Mouse (Mus musculus): ENCODE data around the gene Slc25a12. TPM values are rescaled to one million over a fixed set of nuclear protein-coding genes. Genes with fewer than 3 reads are reported as not detected.

The Slc25a12 gene
- polyA plus RNA-seq, 1 experiment from 2014 or later = 29.6 TPM

- no peak overlapping the region for H3K4me3 ChIP-seq
- no peak overlapping the region for H3K27ac ChIP-seq
- H3K9me3 ChIP-seq (replicated peaks) = no peaks in the 10 kb centered on the region
- WGBS = 92% methylated on average over 10 of the region's 10 CpGs
- H3K36me3 ChIP-seq = peaks cover 18% of the 10 kb centered on the region
- no peaks in the 10 kb centered on the region for H3K4me1 ChIP-seq
- H3K27me3 ChIP-seq (ENCODE audit: low read depth, poor library complexity, severe bottlenecking) = no peaks in the 10 kb centered on the region
- no peak for DNase-seq (ENCODE audit: low spot score)
Observed at GRCm38 (mm10) chr2:71343884-71344640, 23.5 kb downstream of the Slc25a12 start.

GRCm38 (mm10) chr2:71340126-71340525 is 27.4 kb downstream of the Slc25a12 start:
- H3K4me3 ChIP-seq = no peak overlapping the region
- no peak for DNase-seq (ENCODE audit: low spot score)
- peaks cover 18% of the 10 kb centered on the region for H3K36me3 ChIP-seq
- WGBS = 88% methylated on average over 5 of the region's 5 CpGs
- no peaks in the 10 kb centered on the region for H3K4me1 ChIP-seq
- H3K27me3 ChIP-seq (ENCODE audit: low read depth, poor library complexity, severe bottlenecking) = no peaks in the 10 kb centered on the region
- H3K27ac ChIP-seq = no peak overlapping the region
- no peaks in the 10 kb centered on the region for H3K9me3 ChIP-seq (replicated peaks)

GRCm38 (mm10) chr2:71338145-71338796 is 29.3 kb downstream of the Slc25a12 start:
- H3K36me3 ChIP-seq = peaks cover 7% of the 10 kb centered on the region; the same call in 1 of the 2 replicates
- no peak overlapping the region for H3K4me3 ChIP-seq
- no peaks in the 10 kb centered on the region for H3K9me3 ChIP-seq (replicated peaks)
- 85% methylated on average over 12 of the region's 12 CpGs for WGBS
- no peaks in the 10 kb centered on the region for H3K27me3 ChIP-seq (ENCODE audit: low read depth, poor library complexity, severe bottlenecking)
- no peak for DNase-seq (ENCODE audit: low spot score)
- H3K4me1 ChIP-seq = no peaks in the 10 kb centered on the region
- H3K27ac ChIP-seq = no peak overlapping the region

- Histone ChIP-seq H3K4me3 (no peak overlapping the region), H3K27ac (no peak overlapping the region), H3K9me3 (replicated peaks) (no peaks in the 10 kb centered on the region), H3K36me3 (0 out of 2 replicates have a peak, but pooled peaks cover 3% of the 10 kb centered on the region), H3K4me1 (no peaks in the 10 kb centered on the region), H3K27me3 (ENCODE audit: low read depth, poor library complexity, severe bottlenecking) (no peaks in the 10 kb centered on the region)
- 93% methylated on average over 6 of the region's 6 CpGs for WGBS
- DNase-seq (ENCODE audit: low spot score) = no peak
Observed at GRCm38 (mm10) chr2:71336631-71337030, 30.9 kb downstream of the Slc25a12 start.

DNA sequence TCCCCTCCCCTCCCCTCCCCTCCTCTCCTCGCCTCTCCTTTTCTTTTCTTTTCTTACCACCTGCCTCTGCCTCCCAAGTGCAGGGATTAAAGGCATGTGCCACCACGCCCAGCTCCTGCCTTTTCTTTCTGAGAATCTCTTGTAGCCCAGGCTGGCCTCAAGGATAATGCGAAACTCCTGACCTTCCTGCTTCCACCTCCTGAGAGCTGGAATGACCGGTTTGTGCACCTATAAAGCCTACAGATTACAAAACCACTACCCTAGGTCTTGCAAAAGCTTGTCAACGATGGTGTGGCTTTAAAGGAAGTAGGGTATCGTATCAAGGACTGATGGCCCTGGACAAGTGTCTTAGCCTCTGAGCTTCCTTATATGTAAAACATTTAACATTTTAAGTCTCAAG is 31.3 kb downstream of the Slc25a12 start:
- 81% methylated on average over 5 of the region's 6 CpGs for WGBS
- Histone ChIP-seq H3K27ac (no peak overlapping the region), H3K4me3 (no peak overlapping the region), H3K27me3 (ENCODE audit: low read depth, poor library complexity, severe bottlenecking) (no peaks in the 10 kb centered on the region), H3K9me3 (replicated peaks) (no peaks in the 10 kb centered on the region), H3K36me3 (0 out of 2 replicates have a peak, but pooled peaks cover 3% of the 10 kb centered on the region), H3K4me1 (no peaks in the 10 kb centered on the region)
- no peak for DNase-seq (ENCODE audit: low spot score)

- DNase-seq (ENCODE audit: low spot score) = no peak
- H3K27ac ChIP-seq = no peak overlapping the region
- H3K4me1 ChIP-seq = 0 out of 2 replicates have a peak, but pooled peaks cover 2% of the 10 kb centered on the region
- WGBS = 90% methylated on average over 22 of the region's 22 CpGs
- H3K9me3 ChIP-seq (replicated peaks) = no peaks in the 10 kb centered on the region
- H3K27me3 ChIP-seq (ENCODE audit: low read depth, poor library complexity, severe bottlenecking) = no peaks in the 10 kb centered on the region
- 0 out of 2 replicates have a peak, but pooled peaks cover 3% of the 10 kb centered on the region for H3K36me3 ChIP-seq
- no peak overlapping the region for H3K4me3 ChIP-seq
Observed at GRCm38 (mm10) chr2:71333986-71334822, 33.3 kb downstream of the Slc25a12 start.

GRCm38 (mm10) chr2:71329761-71330160 is 37.8 kb downstream of the Slc25a12 start:
- Histone ChIP-seq H3K9me3 (replicated peaks) (no peaks in the 10 kb centered on the region), H3K36me3 (0 out of 2 replicates have a peak, but pooled peaks cover 5% of the 10 kb centered on the region), H3K27ac (no peak overlapping the region), H3K4me3 (no peak overlapping the region), H3K27me3 (ENCODE audit: low read depth, poor library complexity, severe bottlenecking) (no peaks in the 10 kb centered on the region), H3K4me1 (0 out of 2 replicates have a peak, but pooled peaks cover 5% of the 10 kb centered on the region)
- DNase-seq (ENCODE audit: low spot score) = no peak
- 66% methylated on average over 3 of the region's 3 CpGs for WGBS

DNA sequence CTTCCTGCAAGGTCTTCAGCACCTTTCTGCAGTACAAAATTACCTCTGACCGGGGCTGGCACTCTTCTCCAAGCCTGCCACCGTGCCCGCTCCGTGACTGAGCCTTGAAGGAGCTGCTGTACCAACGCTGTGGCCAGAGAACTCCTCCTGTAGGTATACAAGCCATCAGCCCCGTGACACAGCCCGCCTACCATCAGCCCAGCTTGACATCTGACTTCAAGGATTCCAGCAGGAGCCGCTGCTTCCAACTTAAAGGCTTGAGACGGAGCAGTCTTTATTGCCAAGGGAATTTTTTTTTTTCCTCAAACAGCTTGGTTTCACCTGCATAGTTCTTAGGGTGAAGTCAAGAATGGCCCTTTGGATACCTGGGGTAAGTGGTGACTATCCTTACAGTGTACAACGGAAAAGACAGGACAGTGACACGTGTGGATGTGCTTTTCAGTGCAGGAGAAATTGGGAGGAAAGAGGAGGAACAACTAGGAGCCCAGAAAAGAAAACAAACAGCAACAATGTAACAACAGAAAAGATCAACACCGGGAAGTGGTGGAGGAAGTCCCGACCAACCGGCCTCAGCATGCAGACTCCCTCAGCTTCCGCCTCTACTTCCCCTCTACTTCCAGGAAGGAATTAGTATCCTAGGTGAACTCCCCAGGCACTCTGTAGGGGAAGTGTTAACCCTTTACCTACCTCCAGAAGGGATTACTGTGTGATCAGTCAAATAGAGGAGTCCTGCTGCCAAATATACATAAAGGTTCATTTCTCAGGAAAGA is 39.0 kb downstream of the Slc25a12 start:
- 0 out of 2 replicates have a peak, but pooled peaks cover 5% of the 10 kb centered on the region for H3K36me3 ChIP-seq
- H3K27ac ChIP-seq = no peak overlapping the region
- no peaks in the 10 kb centered on the region for H3K27me3 ChIP-seq (ENCODE audit: low read depth, poor library complexity, severe bottlenecking)
- H3K9me3 ChIP-seq (replicated peaks) = no peaks in the 10 kb centered on the region
- H3K4me1 ChIP-seq = 0 out of 2 replicates have a peak, but pooled peaks cover 5% of the 10 kb centered on the region
- DNase-seq (ENCODE audit: low spot score) = no peak
- WGBS = 57% methylated on average over 15 of the region's 15 CpGs
- no peak overlapping the region for H3K4me3 ChIP-seq

DNA sequence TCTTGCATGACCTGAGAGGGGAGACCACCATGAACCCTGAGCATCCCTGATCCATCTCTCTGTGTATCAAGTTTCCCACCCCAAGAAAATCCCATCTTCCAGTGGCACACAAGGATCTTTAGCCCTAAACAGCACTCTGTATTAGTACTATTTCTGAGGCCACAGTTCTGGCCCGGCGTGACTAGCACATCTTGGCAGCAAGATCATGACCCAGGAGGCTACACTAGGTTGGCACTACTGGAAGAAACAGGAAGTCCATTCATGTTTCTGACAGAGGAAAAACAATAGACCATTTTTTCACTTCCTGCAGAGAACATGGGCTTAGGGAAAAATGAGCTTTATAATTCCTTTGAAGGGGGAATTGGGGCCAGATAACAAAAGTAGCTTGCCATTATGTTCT is 39.8 kb downstream of the Slc25a12 start:
- no peak overlapping the region for H3K4me3 ChIP-seq
- no peak overlapping the region for H3K27ac ChIP-seq
- no peak for DNase-seq (ENCODE audit: low spot score)
- H3K9me3 ChIP-seq (replicated peaks) = no peaks in the 10 kb centered on the region
- H3K36me3 ChIP-seq = 0 out of 2 replicates have a peak, but pooled peaks cover 8% of the 10 kb centered on the region
- H3K27me3 ChIP-seq (ENCODE audit: low read depth, poor library complexity, severe bottlenecking) = no peaks in the 10 kb centered on the region
- H3K4me1 ChIP-seq = 0 out of 2 replicates have a peak, but pooled peaks cover 5% of the 10 kb centered on the region
- 81% methylated on average over 2 of the region's 2 CpGs for WGBS

DNA sequence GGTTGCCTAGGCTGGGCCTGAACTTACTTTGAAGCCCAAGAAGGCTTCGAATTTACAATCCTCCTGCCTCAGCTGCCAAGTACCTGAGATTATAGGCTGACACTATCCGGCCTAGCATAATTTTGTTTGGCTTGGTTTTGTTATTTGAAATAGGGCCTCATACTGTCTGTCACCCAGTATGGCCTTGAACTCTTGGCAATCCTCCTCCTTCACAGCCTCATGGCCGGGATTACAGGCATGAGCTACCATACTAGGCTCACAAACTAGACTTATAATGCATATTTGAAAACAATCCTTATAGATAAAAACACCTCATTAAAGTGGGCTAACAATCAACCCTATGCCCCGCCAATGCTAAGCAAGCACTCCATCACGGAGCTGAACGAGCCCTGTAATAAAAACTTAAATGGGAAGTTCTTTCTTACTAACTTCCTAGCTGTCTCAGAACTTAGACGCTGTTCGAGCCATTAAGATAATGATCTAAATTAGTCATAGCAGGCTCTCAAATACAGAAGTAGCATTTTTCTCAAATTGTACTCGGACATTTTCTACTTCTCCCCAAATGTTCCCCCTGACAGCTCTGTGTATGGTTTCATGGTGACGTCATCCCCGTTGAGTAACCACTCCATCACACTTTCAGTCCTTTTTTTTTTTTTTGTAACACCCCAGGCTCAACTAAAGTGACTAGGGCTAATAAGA is 40.6 kb downstream of the Slc25a12 start:
- WGBS = 77% methylated on average over 11 of the region's 11 CpGs
- no peak overlapping the region for H3K4me3 ChIP-seq
- no peaks in the 10 kb centered on the region for H3K27me3 ChIP-seq (ENCODE audit: low read depth, poor library complexity, severe bottlenecking)
- 0 out of 2 replicates have a peak, but pooled peaks cover 6% of the 10 kb centered on the region for H3K36me3 ChIP-seq
- H3K27ac ChIP-seq = no peak overlapping the region
- 0 out of 2 replicates have a peak, but pooled peaks cover 5% of the 10 kb centered on the region for H3K4me1 ChIP-seq
- H3K9me3 ChIP-seq (replicated peaks) = no peaks in the 10 kb centered on the region
- DNase-seq (ENCODE audit: low spot score) = no peak

- Histone ChIP-seq H3K4me3 (no peak overlapping the region), H3K27me3 (ENCODE audit: low read depth, poor library complexity, severe bottlenecking) (no peaks in the 10 kb centered on the region), H3K9me3 (replicated peaks) (no peaks in the 10 kb centered on the region), H3K4me1 (0 out of 2 replicates have a peak, but pooled peaks cover 2% of the 10 kb centered on the region), H3K36me3 (peaks cover 18% of the 10 kb centered on the region), H3K27ac (no peak overlapping the region)
- no peak for DNase-seq (ENCODE audit: low spot score)
- WGBS = 92% methylated on average over 7 of the region's 7 CpGs
Observed at GRCm38 (mm10) chr2:71323886-71324285, 43.7 kb downstream of the Slc25a12 start.
